Mouse (Mus musculus) liver, postnatal 0 days (tissue): ENCODE data around the gene Abl1.

Experiments used
- CTCF ChIP-seq: sonication (generic); IDR thresholded peaks from 2 replicates; pipeline ENCODE4 v1.5.1; 2016; ENCODE audit warnings: antibody characterized with exemption, low read depth
- EP300 ChIP-seq: IDR thresholded peaks from 2 replicates; pipeline ENCODE4 v1.6.1; 2016; ENCODE audit warnings: antibody characterized with exemption, low read depth, mild to moderate bottlenecking

- TF ChIP-seq CTCF, result no peak
- TF ChIP-seq EP300, result no peak
These were observed 121.2 kb downstream of the Abl1 start for GRCm38 (mm10) chr2:31809358-31809740.
